Mouse (Mus musculus): ENCODE results near the gene Madd.

DNA sequence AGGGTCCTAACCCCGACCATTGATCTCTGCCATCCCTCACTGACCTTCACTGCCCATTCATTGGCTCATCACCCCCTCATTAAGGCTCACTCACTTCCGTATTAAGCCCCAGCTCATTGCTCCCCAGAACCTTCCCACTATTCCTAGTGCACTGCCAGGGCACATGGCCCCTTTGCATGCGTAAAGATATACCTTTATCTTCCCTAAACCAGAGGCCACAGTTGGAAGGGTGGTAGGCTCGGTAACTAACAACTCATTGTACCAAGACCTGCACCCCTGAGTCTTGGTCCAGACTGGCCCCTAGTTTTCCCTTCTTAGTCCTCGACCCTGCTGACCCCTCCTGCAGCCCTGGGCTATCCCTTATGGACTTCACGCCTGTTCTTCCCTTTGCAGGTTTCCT is 69.8 kb downstream of the Madd start:
- TF ChIP-seq POLR2A (IDR thresholded peaks at IDR 0.05; ENCODE audit: borderline replicate concordance, control insufficient read depth, low read depth, low read length) (no peak), CTCF (IDR thresholded peaks at IDR 0.05; ENCODE audit: control insufficient read depth, insufficient read depth, low read length) (no peak)

All from bone marrow, adult 2 months (tissue).